Mouse (Mus musculus) layer of hippocampus, postnatal 36 days (tissue): ENCODE measurements around the gene Ttc19. TPM values are rescaled to one million over a fixed set of nuclear protein-coding genes. Genes with fewer than 3 reads are reported as not detected.
"Not testable (repeated sequence)": the region's sequence is repeated elsewhere in the genome, so short reads cannot be mapped to it uniquely, and the experiment has no call there.

ENCODE experiments used
- DNase-seq, 2 experiments: peaks; one replicate each; pipeline ENCODE4 v3.0.0; 2022
- total RNA-seq, 2 experiments: library from RNA; stranded (reverse); gene quantifications; 2 replicates each; pipeline ENCODE4 v1.2.3; 2021

The Ttc19 gene
- total RNA-seq: 10 to 100 TPM; 86.1 to 88.1 TPM

GRCm38 (mm10) chr11:62280675-62281600 is at the start of gene Ttc19, which contains the start of gene Zswim7:
TSS of gene Ttc19 (plus strand) at chr11:62281473.
TSS of gene Zswim7 (minus strand) at chr11:62281375.
- DNase-seq: peak; percentile 89 to 92

GRCm38 (mm10) chr11:62240631-62241261 is 40.5 kb upstream of the Ttc19 start:
- DNase-seq: no peak

DNA sequence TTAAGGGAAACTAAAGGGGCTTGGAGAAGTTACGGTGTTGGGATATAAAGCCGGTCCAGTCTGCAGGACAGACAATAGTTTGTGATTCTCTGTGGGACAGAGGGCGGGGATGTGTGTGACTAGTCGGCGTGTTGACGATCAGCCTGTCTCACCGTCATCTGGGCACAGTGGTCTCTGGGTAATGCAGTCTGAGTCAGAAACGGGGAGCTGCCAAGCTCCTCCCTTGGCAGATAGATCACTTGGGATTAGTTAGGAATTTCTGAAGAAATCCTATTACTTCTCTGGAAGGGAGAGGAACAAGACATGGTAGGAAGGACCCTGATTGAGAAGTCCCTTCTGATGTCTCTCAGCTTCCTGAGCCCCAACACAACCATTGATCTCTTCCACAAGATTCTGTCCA is 37.4 kb upstream of the Ttc19 start:
- no peak for DNase-seq

DNA sequence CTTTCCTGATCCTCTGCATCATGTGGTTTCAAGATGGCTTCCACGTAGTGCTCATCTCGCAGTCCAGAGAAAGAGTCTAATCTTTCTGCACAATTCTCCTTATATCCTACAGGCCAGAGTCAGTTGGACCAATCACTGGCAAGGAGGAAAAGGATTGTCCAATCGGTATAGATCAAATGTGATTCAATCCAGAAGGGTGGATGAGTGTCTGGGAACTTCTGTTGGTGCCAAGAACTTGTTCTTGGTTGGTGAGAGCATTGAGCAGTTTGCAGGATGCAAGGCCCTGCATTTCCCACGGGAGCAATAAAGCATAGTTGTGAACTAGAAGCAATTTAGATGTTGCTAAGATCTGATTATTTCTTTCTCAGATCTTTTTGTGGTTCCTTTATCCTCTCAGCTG is 36.8 kb upstream of the Ttc19 start:
- no peak for DNase-seq

- no peak for DNase-seq
Measured at GRCm38 (mm10) chr11:62247759-62248400, 33.4 kb upstream of the Ttc19 start.

DNA sequence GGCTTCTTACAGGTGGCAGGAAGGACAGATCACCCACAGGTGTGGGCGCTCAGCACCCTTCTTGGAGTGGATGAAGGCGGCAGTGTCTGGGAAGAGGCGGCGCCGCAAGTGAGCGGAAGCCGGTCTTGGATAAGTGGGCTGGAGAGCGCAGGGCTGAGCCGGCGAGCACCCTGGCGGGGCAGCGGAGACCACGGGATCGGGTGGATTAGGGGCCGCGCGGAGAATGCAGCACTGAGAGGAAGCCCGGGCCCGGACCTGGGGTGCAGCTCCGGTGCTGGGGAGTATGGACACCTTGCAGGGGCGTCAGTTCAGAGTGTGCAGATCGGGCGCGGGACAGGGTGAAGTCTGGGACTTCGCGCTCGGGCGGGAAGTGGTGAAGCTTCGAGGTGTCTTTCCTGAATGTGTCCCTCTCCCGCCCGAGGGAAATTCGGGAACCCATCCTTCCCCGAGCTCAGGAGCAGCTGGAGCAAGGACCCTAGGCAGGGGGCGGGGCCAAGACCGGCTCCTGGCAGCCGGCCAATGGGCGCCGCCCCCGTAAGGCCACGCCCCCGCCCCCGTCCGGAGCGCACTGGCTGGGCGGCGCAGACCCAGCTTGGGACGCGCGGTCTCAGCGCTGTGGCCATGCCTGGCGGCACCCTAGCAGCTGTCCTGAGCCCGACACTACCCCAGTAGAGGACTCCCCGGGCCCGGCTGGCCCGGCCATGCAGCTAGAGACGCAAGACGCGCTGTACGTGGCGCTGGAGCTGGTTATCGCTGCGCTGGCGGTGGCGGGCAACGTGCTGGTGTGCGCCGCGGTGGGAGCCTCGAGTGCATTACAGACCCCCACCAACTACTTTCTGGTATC is 32.6 kb upstream of the Ttc19 start, which contains the start of gene Adora2b:
Gene Adora2b (plus strand): TSS at position 584 of the 844 bp plus-strand sequence.
- DNase-seq: peak; percentile 30 to 34

GRCm38 (mm10) chr11:62249266-62250037 is 31.8 kb upstream of the Ttc19 start:
- no peak for DNase-seq

DNA sequence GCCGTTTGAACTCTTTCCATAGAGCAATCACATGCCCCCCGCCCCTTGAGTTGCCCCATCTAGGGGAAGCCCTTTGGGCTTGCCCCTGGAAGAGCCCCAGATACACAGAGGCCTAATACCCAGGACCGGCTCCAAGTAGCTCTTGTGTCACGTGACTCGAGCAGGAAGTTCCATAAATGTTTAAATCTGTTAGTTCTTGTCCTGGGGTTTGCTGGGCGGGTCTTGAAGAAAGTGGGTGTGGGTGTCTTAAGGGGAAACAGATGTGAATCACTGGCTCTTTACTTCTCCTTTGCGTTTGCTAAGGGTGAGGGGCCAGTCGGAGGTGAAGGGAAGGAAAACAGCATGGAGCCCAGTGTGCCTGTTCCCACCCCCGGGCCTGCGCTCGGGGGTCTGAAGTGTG is 30.2 kb upstream of the Ttc19 start:
- DNase-seq: no peak

- DNase-seq: no peak
Measured at GRCm38 (mm10) chr11:62253380-62253779, 27.9 kb upstream of the Ttc19 start.

GRCm38 (mm10) chr11:62259214-62259613 is 22.1 kb upstream of the Ttc19 start:
- no peak for DNase-seq

GRCm38 (mm10) chr11:62263599-62263998 is 17.7 kb upstream of the Ttc19 start:
- no peak for DNase-seq

- no peak for DNase-seq
Measured at GRCm38 (mm10) chr11:62264018-62264417, 17.3 kb upstream of the Ttc19 start.

DNA sequence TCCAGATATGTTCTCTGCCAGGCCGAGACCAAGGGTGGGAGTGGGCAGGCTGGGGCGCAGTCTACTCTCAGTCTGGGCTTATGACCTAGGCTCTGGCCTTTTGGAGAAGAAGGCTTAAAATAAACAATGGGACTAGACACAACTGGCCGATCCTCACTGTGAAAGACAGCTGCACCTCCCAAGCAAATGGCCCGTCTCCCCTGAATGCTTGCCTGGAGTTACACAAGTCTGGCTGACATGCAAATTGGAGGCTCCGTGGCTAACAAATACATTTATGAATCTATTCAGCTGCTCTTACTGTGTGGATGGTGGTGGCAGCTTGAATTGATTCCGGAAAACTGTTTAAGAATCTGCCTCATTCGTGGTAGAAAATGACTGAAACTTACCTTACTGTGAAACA is 15.6 kb upstream of the Ttc19 start:
- DNase-seq: no peak

DNA sequence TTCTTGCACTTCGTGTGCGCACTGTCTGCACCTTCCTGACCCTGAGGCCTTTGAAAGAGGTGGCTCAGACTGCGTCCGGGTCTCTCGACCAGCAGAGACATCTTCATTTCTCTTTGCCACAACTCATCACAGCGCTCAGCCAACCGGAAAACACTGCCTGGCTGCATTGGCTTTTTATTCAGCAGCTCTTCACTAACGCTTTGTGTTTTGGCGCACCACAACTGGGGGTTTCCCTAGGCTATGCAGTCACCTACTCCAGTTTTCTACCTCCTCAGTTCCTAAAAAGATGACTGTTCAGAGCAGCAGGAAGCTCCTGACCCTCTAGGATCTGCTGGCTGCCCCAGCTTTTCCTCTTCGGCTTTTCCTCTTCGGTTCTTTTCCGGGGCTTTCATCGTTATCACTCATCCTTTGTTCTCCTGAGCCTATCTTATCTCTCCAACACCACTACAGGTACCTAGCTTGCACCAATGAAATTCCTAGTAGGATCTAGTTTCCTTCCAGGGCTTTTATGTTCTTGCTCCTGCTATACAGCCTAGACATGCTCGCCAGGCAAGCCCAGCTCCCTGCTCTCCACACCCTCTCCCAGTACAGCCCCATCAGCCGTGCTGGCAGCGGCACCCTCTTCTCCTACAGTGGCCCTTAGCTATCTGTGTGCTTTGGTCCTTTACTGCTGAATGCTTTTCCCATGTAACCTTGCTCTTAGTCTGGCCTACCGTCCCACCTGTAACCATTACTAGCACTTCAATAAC is 14.6 kb upstream of the Ttc19 start:
- DNase-seq: no peak

GRCm38 (mm10) chr11:62268381-62268780 is 12.9 kb upstream of the Ttc19 start:
- no peak for DNase-seq

GRCm38 (mm10) chr11:62269097-62269496 is 12.2 kb upstream of the Ttc19 start:
- no peak for DNase-seq

DNA sequence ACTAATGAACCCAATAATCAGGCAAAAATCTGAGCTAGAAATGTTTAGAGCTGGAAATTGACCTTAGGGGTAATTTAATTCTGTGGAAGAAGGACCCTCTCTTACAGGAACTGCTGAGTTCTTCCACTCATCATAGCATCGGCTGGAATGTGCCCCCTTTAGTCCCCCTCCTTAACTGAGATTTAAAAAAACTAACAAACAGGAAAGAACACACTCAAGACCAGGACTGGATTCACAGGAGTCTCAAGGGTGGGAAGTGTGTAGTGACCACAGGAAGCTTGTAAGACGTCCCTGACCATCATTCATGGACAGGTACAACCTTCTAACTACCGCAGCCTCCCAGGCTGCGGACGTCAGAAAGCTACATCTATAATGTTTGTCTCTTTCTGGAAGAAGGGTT is 10.4 kb upstream of the Ttc19 start:
- no peak for DNase-seq

DNA sequence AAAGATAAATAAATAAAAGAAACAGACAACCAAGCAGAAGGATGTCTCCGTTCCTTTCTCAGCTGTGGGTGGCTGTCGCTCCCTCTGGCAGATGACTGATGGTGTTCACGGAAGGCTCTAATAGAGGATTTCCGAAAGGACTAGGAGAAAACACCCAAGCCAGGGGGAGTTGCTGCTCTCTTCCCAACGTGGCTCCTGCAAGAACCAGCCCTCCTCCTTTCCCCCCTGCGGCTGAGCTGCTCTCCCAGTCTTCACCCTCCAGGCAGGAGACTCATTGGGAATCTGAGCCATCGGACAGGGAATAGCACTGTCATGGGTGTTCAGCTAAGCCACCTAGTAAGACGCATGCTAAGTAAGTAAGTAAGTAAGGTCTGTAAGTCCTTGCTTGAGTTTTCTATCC is 4.2 kb upstream of the Ttc19 start:
- DNase-seq: no peak

DNA sequence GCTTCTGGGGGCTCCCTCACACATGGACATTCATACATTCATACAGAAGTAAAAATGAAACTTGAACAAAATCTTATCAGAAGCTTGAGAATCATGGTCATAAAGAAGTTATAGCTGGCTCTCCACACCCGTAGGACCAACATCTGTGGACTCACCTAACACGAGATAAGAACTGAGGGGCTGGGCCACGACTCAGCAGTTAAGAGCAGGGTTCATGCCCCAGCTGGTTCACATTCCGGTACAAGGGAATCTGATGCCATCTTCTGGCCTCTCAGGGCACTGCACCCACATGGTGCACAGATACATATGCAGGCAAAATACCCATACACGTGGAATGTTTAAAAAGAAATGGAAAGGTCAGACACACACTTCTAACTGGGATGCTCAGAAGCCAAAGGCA is 3.2 kb upstream of the Ttc19 start:
- no peak for DNase-seq

GRCm38 (mm10) chr11:62281601-62281997 is 326 bp downstream of the Ttc19 start:
- no peak for DNase-seq

DNA sequence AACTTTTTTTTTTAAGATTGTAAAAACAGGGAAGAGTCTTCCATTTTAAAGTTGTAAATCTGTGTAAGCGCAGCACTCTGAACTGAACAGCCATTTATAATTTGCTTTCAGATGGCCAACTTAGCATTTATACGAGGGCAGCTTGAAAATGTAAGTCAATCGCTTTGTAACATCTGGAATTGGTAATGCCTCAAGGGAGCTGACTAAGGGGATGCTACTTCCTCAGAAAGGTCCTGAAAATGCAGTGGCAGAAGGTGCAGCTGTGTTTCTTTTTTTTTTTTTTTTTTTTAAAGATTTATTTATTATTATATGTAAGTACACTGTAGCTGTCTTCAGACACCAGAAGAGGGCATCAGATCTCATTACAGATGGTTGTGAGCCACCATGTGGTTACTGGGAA is 2.7 kb downstream of the Ttc19 start:
- not testable (repeated sequence) for DNase-seq
